Mouse (Mus musculus): ENCODE data around the gene Hist1h2ac. TPM values are rescaled to one million over a fixed set of nuclear protein-coding genes. Genes with fewer than 3 reads are reported as not detected.
"Not testable (repeated sequence)": the region's sequence is repeated elsewhere in the genome, so short reads cannot be mapped to it uniquely, and the experiment has no call there.

The Hist1h2ac gene
- polyA plus RNA-seq, 1 experiment from 2014 or later = 0.26 TPM

- H3K9ac ChIP-seq (replicated peaks) = peak within 1 kb of the TSS; percentile 26
- peak within 1 kb of the TSS; percentile 41 for H3K4me3 ChIP-seq (replicated peaks)
- no peaks in the 10 kb centered on the region for H3K36me3 ChIP-seq
- H3K27me3 ChIP-seq (replicated peaks) = no peaks in the 10 kb centered on the region
- WGBS = 2% methylated on average over 17 of the region's 17 CpGs
- no peak within 1 kb of the TSS for H3K27ac ChIP-seq (replicated peaks)
- peak within 1 kb of the TSS; percentile 64 for H3K4me2 ChIP-seq
- H3K4me1 ChIP-seq = peaks cover 9% of the 10 kb centered on the region
- peak; percentile 50; the same call in 1 of the 2 replicates for ATAC-seq (ENCODE audit: low FRiP score)
- H3K9me3 ChIP-seq (replicated peaks) = no peaks in the 10 kb centered on the region
Observed at GRCm38 (mm10) chr13:23710374-23711089, 26.8 kb upstream of the Hist1h2ac start, which contains the start of gene Hfe. TSS of gene Hfe (minus strand) at chr13:23710854.

GRCm38 (mm10) chr13:23709714-23710373 lies 26.1 kb upstream of the Hist1h2ac start:
- no peaks in the 10 kb centered on the region for H3K36me3 ChIP-seq
- H3K27me3 ChIP-seq (replicated peaks) = no peaks in the 10 kb centered on the region
- H3K27ac ChIP-seq (replicated peaks) = no peak overlapping the region
- ATAC-seq (ENCODE audit: low FRiP score) = no peak
- H3K9me3 ChIP-seq (replicated peaks) = no peaks in the 10 kb centered on the region
- H3K9ac ChIP-seq (replicated peaks) = peak overlapping the region; percentile 26
- H3K4me1 ChIP-seq = peaks cover 9% of the 10 kb centered on the region
- H3K4me3 ChIP-seq (replicated peaks) = peak overlapping the region; percentile 41
- 10% methylated on average over 15 of the region's 15 CpGs for WGBS
- H3K4me2 ChIP-seq = peak overlapping the region; percentile 64

DNA sequence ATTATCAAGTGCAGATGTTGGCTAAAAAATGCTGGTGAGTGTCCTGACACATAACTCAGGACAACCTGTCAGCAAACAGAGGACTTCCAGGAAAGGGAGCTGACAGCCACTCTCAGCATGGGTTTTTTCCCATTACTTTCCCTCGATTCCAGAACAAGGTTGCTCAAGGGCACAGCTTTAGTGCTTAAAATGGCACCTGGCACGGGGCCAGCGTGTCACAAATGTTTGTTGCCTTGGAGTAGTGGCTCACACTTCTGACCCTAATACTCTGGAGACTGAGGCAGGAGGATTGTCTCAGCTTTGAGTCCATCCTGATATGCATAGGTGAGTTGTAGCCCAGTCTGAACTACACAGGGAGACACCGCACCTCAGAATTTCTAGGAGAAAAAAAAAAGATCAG lies 24.9 kb upstream of the Hist1h2ac start:
- ATAC-seq (ENCODE audit: low FRiP score) = no peak
- Histone ChIP-seq H3K4me1 (peaks cover 9% of the 10 kb centered on the region), H3K4me3 (replicated peaks) (no peak overlapping the region), H3K36me3 (no peaks in the 10 kb centered on the region), H3K27ac (replicated peaks) (no peak overlapping the region), H3K9ac (replicated peaks) (no peak overlapping the region), H3K9me3 (replicated peaks) (no peaks in the 10 kb centered on the region), H3K27me3 (replicated peaks) (no peaks in the 10 kb centered on the region), H3K4me2 (no peak overlapping the region)
- 76% methylated on average over 4 of the region's 4 CpGs for WGBS

- Histone ChIP-seq H3K27me3 (replicated peaks) (no peaks in the 10 kb centered on the region), H3K9ac (replicated peaks) (no peak overlapping the region), H3K4me1 (peaks cover 9% of the 10 kb centered on the region), H3K9me3 (replicated peaks) (no peaks in the 10 kb centered on the region), H3K27ac (replicated peaks) (no peak overlapping the region), H3K36me3 (no peaks in the 10 kb centered on the region), H3K4me2 (no peak overlapping the region), H3K4me3 (replicated peaks) (no peak overlapping the region)
- no peak for ATAC-seq (ENCODE audit: low FRiP score)
- 91% methylated on average over 4 of the region's 4 CpGs for WGBS
Observed at GRCm38 (mm10) chr13:23708041-23708440, 24.3 kb upstream of the Hist1h2ac start.

DNA sequence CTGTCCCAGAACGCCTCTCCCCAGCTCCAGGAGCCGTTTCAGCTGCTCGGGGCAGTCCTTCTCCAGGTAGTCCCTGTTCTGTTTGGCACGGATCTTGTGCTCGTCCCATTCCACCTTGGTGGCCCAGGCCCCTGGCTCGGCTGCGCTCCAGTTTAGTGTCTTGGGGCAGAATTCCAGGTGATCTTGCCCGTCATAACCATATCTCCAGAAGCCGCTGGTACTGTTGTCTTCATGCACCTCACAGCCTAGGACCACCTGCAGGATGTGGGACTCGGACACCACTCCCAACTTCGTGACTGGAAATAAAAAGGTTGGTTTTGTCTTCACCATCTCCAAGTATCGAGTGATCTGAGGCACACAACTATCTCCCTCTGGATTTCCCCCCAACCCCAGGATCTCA lies 23.0 kb upstream of the Hist1h2ac start:
- Histone ChIP-seq H3K4me1 (peaks cover 9% of the 10 kb centered on the region), H3K27me3 (replicated peaks) (no peaks in the 10 kb centered on the region), H3K9ac (replicated peaks) (no peak overlapping the region), H3K4me3 (replicated peaks) (no peak overlapping the region), H3K9me3 (replicated peaks) (no peaks in the 10 kb centered on the region), H3K36me3 (no peaks in the 10 kb centered on the region), H3K4me2 (no peak overlapping the region), H3K27ac (replicated peaks) (no peak overlapping the region)
- no peak for ATAC-seq (ENCODE audit: low FRiP score)
- 94% methylated on average over 12 of the region's 12 CpGs for WGBS

GRCm38 (mm10) chr13:23705751-23706356 lies 22.1 kb upstream of the Hist1h2ac start:
- no peak for ATAC-seq (ENCODE audit: low FRiP score)
- H3K4me2 ChIP-seq = no peak overlapping the region
- H3K27me3 ChIP-seq (replicated peaks) = no peaks in the 10 kb centered on the region
- 96% methylated on average over 7 of the region's 7 CpGs for WGBS
- H3K27ac ChIP-seq (replicated peaks) = no peak overlapping the region
- H3K9ac ChIP-seq (replicated peaks) = no peak overlapping the region
- H3K4me3 ChIP-seq (replicated peaks) = no peak overlapping the region
- H3K9me3 ChIP-seq (replicated peaks) = no peaks in the 10 kb centered on the region
- no peaks in the 10 kb centered on the region for H3K36me3 ChIP-seq
- peaks cover 9% of the 10 kb centered on the region for H3K4me1 ChIP-seq

DNA sequence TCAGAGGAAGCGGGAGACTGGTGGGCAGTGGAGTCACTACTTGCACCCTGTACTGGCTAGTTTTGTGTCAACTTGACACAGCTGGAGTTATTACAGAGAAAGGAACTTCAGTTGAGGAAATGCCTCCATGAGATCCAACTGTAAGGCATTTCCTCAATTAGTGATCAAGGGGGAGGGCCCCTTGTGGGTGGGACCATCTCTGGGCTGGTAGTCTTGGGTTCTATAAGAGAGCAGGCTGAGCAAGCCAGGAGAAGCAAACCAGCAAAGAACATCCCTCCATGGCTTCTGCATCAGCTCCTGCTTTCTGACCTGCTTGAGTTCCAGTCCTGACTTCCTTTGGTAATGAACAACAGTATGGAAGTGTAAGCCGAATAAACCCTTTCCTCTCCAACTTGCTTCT lies 19.1 kb upstream of the Hist1h2ac start:
- WGBS = 87% methylated on average over 2 of the region's 2 CpGs
- H3K27ac ChIP-seq (replicated peaks); H3K4me2 ChIP-seq; ATAC-seq (ENCODE audit: low FRiP score); H3K9me3 ChIP-seq (replicated peaks); H3K36me3 ChIP-seq; H3K27me3 ChIP-seq (replicated peaks); H3K4me1 ChIP-seq; H3K4me3 ChIP-seq (replicated peaks); H3K9ac ChIP-seq (replicated peaks): not testable (repeated sequence)

DNA sequence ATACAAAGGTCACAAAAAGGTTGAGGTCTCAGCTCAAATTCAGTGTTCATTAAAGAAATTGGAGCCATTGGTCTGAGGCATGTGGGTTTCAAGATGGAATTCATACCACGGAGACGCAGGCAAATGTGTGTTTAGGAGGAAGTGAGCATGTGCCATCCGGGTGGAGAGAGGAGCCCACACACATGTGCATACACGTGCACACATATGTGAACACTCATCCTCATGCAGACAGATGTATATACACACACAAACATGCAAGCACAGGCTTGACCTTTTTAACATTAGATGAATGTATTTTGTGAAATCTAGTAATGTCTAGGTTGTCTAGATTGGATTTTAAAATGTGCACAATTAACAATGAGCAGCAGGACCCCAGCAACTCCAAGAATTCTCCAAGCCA lies 18.5 kb upstream of the Hist1h2ac start:
- Histone ChIP-seq H3K4me3 (replicated peaks) (no peak overlapping the region), H3K9ac (replicated peaks) (no peak overlapping the region), H3K36me3 (no peaks in the 10 kb centered on the region), H3K27ac (replicated peaks) (no peak overlapping the region), H3K4me2 (no peak overlapping the region), H3K27me3 (replicated peaks) (no peaks in the 10 kb centered on the region), H3K4me1 (peaks cover 14% of the 10 kb centered on the region; the same call in 1 of the 2 replicates), H3K9me3 (replicated peaks) (no peaks in the 10 kb centered on the region)
- 78% methylated on average over 4 of the region's 4 CpGs for WGBS
- ATAC-seq (ENCODE audit: low FRiP score) = no peak

- Histone ChIP-seq H3K4me1 (peaks cover 14% of the 10 kb centered on the region; the same call in 1 of the 2 replicates), H3K27ac (replicated peaks) (no peak overlapping the region), H3K27me3 (replicated peaks) (no peaks in the 10 kb centered on the region), H3K36me3 (no peaks in the 10 kb centered on the region), H3K4me2 (no peak overlapping the region), H3K9ac (replicated peaks) (no peak overlapping the region), H3K9me3 (replicated peaks) (no peaks in the 10 kb centered on the region), H3K4me3 (replicated peaks) (no peak overlapping the region)
- no peak for ATAC-seq (ENCODE audit: low FRiP score)
- 28% methylated on average over 8 of the region's 8 CpGs for WGBS
Observed at GRCm38 (mm10) chr13:23700786-23701520, 17.2 kb upstream of the Hist1h2ac start.

- Histone ChIP-seq H3K9ac (replicated peaks) (no peak overlapping the region), H3K27me3 (replicated peaks) (no peaks in the 10 kb centered on the region), H3K4me1 (peaks cover 14% of the 10 kb centered on the region; the same call in 1 of the 2 replicates), H3K36me3 (no peaks in the 10 kb centered on the region), H3K4me3 (replicated peaks) (no peak overlapping the region), H3K9me3 (replicated peaks) (no peaks in the 10 kb centered on the region), H3K4me2 (no peak overlapping the region), H3K27ac (replicated peaks) (no peak overlapping the region)
- ATAC-seq (ENCODE audit: low FRiP score) = no peak
- 67% methylated on average over 3 of the region's 3 CpGs for WGBS
Observed at GRCm38 (mm10) chr13:23699767-23700166, 16.0 kb upstream of the Hist1h2ac start.

DNA sequence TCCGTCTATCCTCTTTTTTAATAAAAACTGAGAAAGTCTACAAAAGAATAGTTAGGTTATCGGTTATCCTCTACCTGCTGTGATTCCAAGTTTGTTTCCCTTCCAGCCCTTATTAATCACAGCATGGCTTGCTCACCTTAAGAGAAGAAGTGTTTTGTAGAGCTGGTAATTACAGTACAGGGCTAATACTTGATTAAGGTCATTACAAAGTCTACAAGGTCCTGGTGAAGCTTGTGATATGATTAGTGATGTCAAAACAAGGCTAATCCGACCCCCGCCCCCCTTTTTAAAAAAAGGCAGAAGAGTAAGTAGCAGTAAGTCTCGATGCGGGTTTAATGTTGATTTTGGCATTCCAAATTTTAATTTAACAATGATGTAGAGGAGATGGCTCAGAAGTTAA lies 15.2 kb upstream of the Hist1h2ac start:
- WGBS = 76% methylated on average over 6 of the region's 6 CpGs

More for the DNA sequence above, 15.2 kb upstream of the Hist1h2ac start:
- Histone ChIP-seq H3K4me1 (peaks cover 14% of the 10 kb centered on the region; the same call in 1 of the 2 replicates), H3K27me3 (replicated peaks) (no peaks in the 10 kb centered on the region), H3K27ac (replicated peaks) (peak overlapping the region; percentile 79), H3K36me3 (no peaks in the 10 kb centered on the region), H3K9me3 (replicated peaks) (no peaks in the 10 kb centered on the region), H3K9ac (replicated peaks) (peak overlapping the region; percentile 47; the same call in 1 of the 2 replicates), H3K4me2 (peak overlapping the region; percentile 60), H3K4me3 (replicated peaks) (no peak overlapping the region)
- ATAC-seq (ENCODE audit: low FRiP score) = no peak
